Mouse (Mus musculus): ENCODE results near the gene Cdc42se1. TPM values are rescaled to one million over a fixed set of nuclear protein-coding genes. Genes with fewer than 3 reads are reported as not detected.

Gene Cdc42se1
- polyA plus RNA-seq, 1 experiment from 2014 or later: 105 TPM

GRCm38 (mm10) chr3:95282865-95283588, 54.5 kb downstream of the Cdc42se1 start:
- H3K4me1 ChIP-seq: peaks cover 19% of the 10 kb centered on the region
- peak overlapping the region; percentile 70 for H3K4me3 ChIP-seq (replicated peaks)
- no peaks in the 10 kb centered on the region for H3K27me3 ChIP-seq
- peak overlapping the region; percentile 95 for H3K27ac ChIP-seq
- peak overlapping the region; percentile 74 for H3K4me2 ChIP-seq
- no peaks in the 10 kb centered on the region for H3K9me3 ChIP-seq
- peak overlapping the region; percentile 76 for H3K9ac ChIP-seq
- under 1% methylated on average over 48 of the region's 51 CpGs for WGBS
- ATAC-seq (ENCODE audit: low FRiP score): peak; percentile 69
- peaks cover 8% of the 10 kb centered on the region for H3K36me3 ChIP-seq (replicated peaks)

GRCm38 (mm10) chr3:95283589-95283941, 55.0 kb downstream of the Cdc42se1 start:
- no peaks in the 10 kb centered on the region for H3K27me3 ChIP-seq
- ATAC-seq (ENCODE audit: low FRiP score): no peak
- whole genome bisulfite sequencing: 2% methylated on average over 7 of the region's 7 CpGs
- peaks cover 19% of the 10 kb centered on the region for H3K4me1 ChIP-seq
- peak overlapping the region; percentile 76 for H3K9ac ChIP-seq
- H3K4me3 ChIP-seq (replicated peaks): peak overlapping the region; percentile 70
- peak overlapping the region; percentile 74 for H3K4me2 ChIP-seq
- peak overlapping the region; percentile 95 for H3K27ac ChIP-seq
- H3K9me3 ChIP-seq: no peaks in the 10 kb centered on the region
- H3K36me3 ChIP-seq (replicated peaks): peaks cover 13% of the 10 kb centered on the region

- H3K36me3 ChIP-seq (replicated peaks): peaks cover 15% of the 10 kb centered on the region
- H3K27me3 ChIP-seq: no peaks in the 10 kb centered on the region
- ATAC-seq (ENCODE audit: low FRiP score): no peak
- no peaks in the 10 kb centered on the region for H3K9me3 ChIP-seq
- peak overlapping the region; percentile 70 for H3K4me3 ChIP-seq (replicated peaks)
- WGBS: 36% methylated on average over 1 of the region's 1 CpGs
- H3K27ac ChIP-seq: 0 out of 2 replicates have a peak overlapping the region, but pooled peaks have one; percentile 95
- H3K9ac ChIP-seq: peak overlapping the region; percentile 76
- H3K4me1 ChIP-seq: peaks cover 19% of the 10 kb centered on the region
- H3K4me2 ChIP-seq: peak overlapping the region; percentile 74
These were observed 55.5 kb downstream of the Cdc42se1 start for GRCm38 (mm10) chr3:95284062-95284461.

- 94% methylated on average over 12 of the region's 12 CpGs for WGBS
- Histone ChIP-seq H3K27ac (no peak overlapping the region), H3K4me3 (replicated peaks) (no peak overlapping the region), H3K4me1 (peaks cover 19% of the 10 kb centered on the region), H3K9me3 (no peaks in the 10 kb centered on the region), H3K9ac (no peak overlapping the region; the same call in 1 of the 2 replicates), H3K36me3 (replicated peaks) (peaks cover 20% of the 10 kb centered on the region), H3K4me2 (peak overlapping the region; percentile 74), H3K27me3 (no peaks in the 10 kb centered on the region)
- ATAC-seq (ENCODE audit: low FRiP score): no peak
These were observed 56.2 kb downstream of the Cdc42se1 start for GRCm38 (mm10) chr3:95284501-95285281.

GRCm38 (mm10) chr3:95285390-95285789, 56.9 kb downstream of the Cdc42se1 start:
- WGBS: 90% methylated on average over 5 of the region's 5 CpGs
- H3K27me3 ChIP-seq: no peaks in the 10 kb centered on the region
- no peak overlapping the region for H3K4me2 ChIP-seq
- no peak overlapping the region for H3K9ac ChIP-seq
- no peak overlapping the region for H3K4me3 ChIP-seq (replicated peaks)
- H3K27ac ChIP-seq: no peak overlapping the region
- H3K4me1 ChIP-seq: peaks cover 19% of the 10 kb centered on the region
- peaks cover 23% of the 10 kb centered on the region for H3K36me3 ChIP-seq (replicated peaks)
- H3K9me3 ChIP-seq: no peaks in the 10 kb centered on the region
- ATAC-seq (ENCODE audit: low FRiP score): no peak

Other genes with a start within 250 kb of the Cdc42se1 start
- 36.6 and 39.0 TPM in 2 replicates for gene Zfp687, start 213.3 kb upstream of the Cdc42se1 start, polyA plus RNA-seq (2016; fragmentation: Nextera tagmentation; extraction: Ambion mirVana)
- gene Psmd4, start 186.1 kb upstream of the Cdc42se1 start, polyA plus RNA-seq (2016; fragmentation: Nextera tagmentation; extraction: Ambion mirVana): 283 and 295 TPM in 2 replicates
- 21.4 and 23.0 TPM in 2 replicates for gene Pip5k1a, start 121.8 kb upstream of the Cdc42se1 start, polyA plus RNA-seq (2016; fragmentation: Nextera tagmentation; extraction: Ambion mirVana)
- 242 and 252 TPM in 2 replicates for gene Vps72, start 117.7 kb upstream of the Cdc42se1 start, polyA plus RNA-seq (2016; fragmentation: Nextera tagmentation; extraction: Ambion mirVana)
- gene Tmod4, start 104.3 kb upstream of the Cdc42se1 start, polyA plus RNA-seq (2016; fragmentation: Nextera tagmentation; extraction: Ambion mirVana): 0.97 and 1.1 TPM in 2 replicates
- gene Scnm1, start 94.7 kb upstream of the Cdc42se1 start, polyA plus RNA-seq (2016; fragmentation: Nextera tagmentation; extraction: Ambion mirVana): 84.6 and 95.1 TPM in 2 replicates
- 19.7 and 21.1 TPM in 2 replicates for gene Lysmd1, start 94.6 kb upstream of the Cdc42se1 start, polyA plus RNA-seq (2016; fragmentation: Nextera tagmentation; extraction: Ambion mirVana)
- gene Tnfaip8l2, start 86.4 kb upstream of the Cdc42se1 start, polyA plus RNA-seq (2016; fragmentation: Nextera tagmentation; extraction: Ambion mirVana): 1.5 and 2.0 TPM in 2 replicates
- 31.2 and 34.5 TPM in 2 replicates for gene Sema6c, start 68.3 kb upstream of the Cdc42se1 start, polyA plus RNA-seq (2016; fragmentation: Nextera tagmentation; extraction: Ambion mirVana)
- gene Gabpb2, start 10.8 kb upstream of the Cdc42se1 start, polyA plus RNA-seq (2016; fragmentation: Nextera tagmentation; extraction: Ambion mirVana): 12.2 and 12.5 TPM in 2 replicates
- gene Mllt11, start 3.4 kb downstream of the Cdc42se1 start, polyA plus RNA-seq (2016; fragmentation: Nextera tagmentation; extraction: Ambion mirVana): 96.2 and 98.8 TPM in 2 replicates
- gene Gm128, start 12.9 kb downstream of the Cdc42se1 start, polyA plus RNA-seq (2016; fragmentation: Nextera tagmentation; extraction: Ambion mirVana): 0.12 and 0.31 TPM in 2 replicates
- gene Bnipl, start 22.5 kb downstream of the Cdc42se1 start, polyA plus RNA-seq (2016; fragmentation: Nextera tagmentation; extraction: Ambion mirVana): 0.42 and 0.63 TPM in 2 replicates
- 37.4 and 39.8 TPM in 2 replicates for gene Mindy1, start 52.6 kb downstream of the Cdc42se1 start, polyA plus RNA-seq (2016; fragmentation: Nextera tagmentation; extraction: Ambion mirVana)
- 30.0 and 30.9 TPM in 2 replicates for gene Prune1, start 53.3 kb downstream of the Cdc42se1 start, polyA plus RNA-seq (2016; fragmentation: Nextera tagmentation; extraction: Ambion mirVana)
- 1.1 and 1.4 TPM in 2 replicates for gene Anxa9, start 78.4 kb downstream of the Cdc42se1 start, polyA plus RNA-seq (2016; fragmentation: Nextera tagmentation; extraction: Ambion mirVana)
- 109 and 111 TPM in 2 replicates for gene Cers2, start 86.1 kb downstream of the Cdc42se1 start, polyA plus RNA-seq (2016; fragmentation: Nextera tagmentation; extraction: Ambion mirVana)
- gene Setdb1, start 128.5 kb downstream of the Cdc42se1 start, polyA plus RNA-seq (2016; fragmentation: Nextera tagmentation; extraction: Ambion mirVana): 66.2 and 70.2 TPM in 2 replicates
- not detected in 2 replicates for gene 4930558C23Rik, start 174.1 kb downstream of the Cdc42se1 start, polyA plus RNA-seq (2016; fragmentation: Nextera tagmentation; extraction: Ambion mirVana)
- gene Arnt, start 205.7 kb downstream of the Cdc42se1 start, polyA plus RNA-seq (2016; fragmentation: Nextera tagmentation; extraction: Ambion mirVana): 31.2 and 32.6 TPM in 2 replicates